8 mouse cellular contexts compared by ENCODE assay signal in the genomic region with DNA sequence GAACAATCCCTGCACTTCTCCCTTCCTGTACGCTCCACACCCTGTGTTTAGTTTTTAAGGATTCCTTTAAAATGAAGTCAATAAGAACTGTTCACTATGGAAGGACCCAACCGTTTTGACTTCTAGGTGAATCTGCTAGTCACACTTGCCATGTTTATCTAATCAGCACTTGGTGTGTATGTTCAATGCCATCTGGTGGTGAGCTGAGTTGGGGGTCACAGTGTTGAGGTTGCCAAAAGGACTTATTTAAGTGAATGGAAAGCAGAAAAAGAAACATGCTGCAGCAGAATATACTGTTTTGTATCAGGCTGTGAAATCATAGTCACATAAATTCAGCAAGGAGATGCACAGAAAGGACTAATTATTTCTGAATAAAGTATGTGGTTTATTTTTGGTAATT. TPM values are rescaled to one million over a fixed set of nuclear protein-coding genes. Genes with fewer than 3 reads are reported as not detected.
DNase-seq lines count a peak whose midpoint lies in the region; ATAC-seq and TF ChIP-seq lines count a peak whose summit lies in the region.

No protein-coding gene starts in this region.

- H3K27me3 ChIP-seq in hindbrain, postnatal 0 days (ENCODE audit: insufficient read depth, low read length): no peaks in the 10 kb centered on the region
- no peaks in the 10 kb centered on the region for H3K27me3 ChIP-seq in hindbrain, embryonic 12.5 days

- H3K9me3 ChIP-seq in hindbrain, postnatal 0 days (ENCODE audit: low read length): no peaks in the 10 kb centered on the region
- peaks cover 7% of the 10 kb centered on the region; the same call in 1 of the 2 replicates for H3K9me3 ChIP-seq in hindbrain, embryonic 12.5 days (replicated peaks)

- TF ChIP-seq CTCF in hindbrain, postnatal 0 days (IDR thresholded peaks at IDR 0.05; ENCODE audit: low read depth): peak; percentile 57
- peak; percentile 21; the same call in 1 of the 2 replicates for TF ChIP-seq CTCF in brain, embryonic 14.5 days (IDR thresholded peaks at IDR 0.05; ENCODE audit: borderline replicate concordance, extremely low read depth, insufficient read depth, insufficient read length)

- no peaks in the 10 kb centered on the region for H3K4me1 ChIP-seq in hindbrain, postnatal 0 days (ENCODE audit: insufficient read depth, low read length)
- H3K4me1 ChIP-seq in hindbrain, embryonic 12.5 days: no peaks in the 10 kb centered on the region

- no peak overlapping the region for H3K4me3 ChIP-seq in hindbrain, postnatal 0 days (ENCODE audit: low read length)
- H3K4me3 ChIP-seq in hindbrain, embryonic 12.5 days: no peak overlapping the region

- TF ChIP-seq POLR2A in brain, embryonic 14.5 days (IDR thresholded peaks at IDR 0.05; ENCODE audit: borderline replicate concordance, extremely low read depth, insufficient read depth, insufficient read length, poor library complexity, severe bottlenecking): no peak

- no peak for ATAC-seq in hindbrain, postnatal 0 days
- ATAC-seq in hindbrain, embryonic 12.5 days (ENCODE audit: low FRiP score): no peak
- ATAC-seq in megakaryocyte-erythroid progenitor cell, adult 5-6 weeks (replicated peaks; ENCODE audit: low FRiP score, low TSS enrichment, poor library complexity, severe bottlenecking): peak; percentile 82

- WGBS in hindbrain, postnatal 0 days: 59% methylated on average over 2 of the region's 2 CpGs
- WGBS in hindbrain, embryonic 12.5 days: 74% methylated on average over 2 of the region's 2 CpGs

- no peak overlapping the region for H3K9ac ChIP-seq in hindbrain, postnatal 0 days (replicated peaks; ENCODE audit: low read length)
- H3K9ac ChIP-seq in hindbrain, embryonic 12.5 days: no peak overlapping the region

- H3K4me2 ChIP-seq in hindbrain, postnatal 0 days (ENCODE audit: low read depth, low read length): no peak overlapping the region
- H3K4me2 ChIP-seq in hindbrain, embryonic 12.5 days (replicated peaks): no peak overlapping the region

- H3K36me3 ChIP-seq in hindbrain, postnatal 0 days (ENCODE audit: insufficient read depth, low read length): no peaks in the 10 kb centered on the region
- H3K36me3 ChIP-seq in hindbrain, embryonic 12.5 days: no peaks in the 10 kb centered on the region

- DNase-seq in hindbrain, postnatal 0 days (ENCODE audit: low spot score): peak; percentile 50
- peak; percentile 27 to 39 for DNase-seq in B cell, adult 2 months
- DNase-seq in brain, embryonic 14.5 days (ENCODE audit: low read depth): peak; percentile 75
- DNase-seq in right cerebral cortex, postnatal 14 days: no peak
- DNase-seq in cerebellum, adult 9-10 months: no peak
- no peak for DNase-seq in frontal cortex, postnatal 25 days (ENCODE audit: low spot score in 2 of 2)

- no peak overlapping the region for H3K27ac ChIP-seq in hindbrain, postnatal 0 days
- no peak overlapping the region for H3K27ac ChIP-seq in hindbrain, embryonic 12.5 days

RNA-seq across cellular contexts. Expression of a gene that starts 12.2 kb away (rescaled TPM):
- total RNA-seq in hindbrain, postnatal 0 days (2014; rRNA removed): 83.3 and 93.3 TPM in 2 replicates
- 111 TPM in 2 replicates for polyA plus RNA-seq in hindbrain, postnatal 0 days (2015; fragmentation: Nextera tagmentation; extraction: Ambion mirVana)
- 154 and 156 TPM in 2 replicates for polyA plus RNA-seq in hindbrain, embryonic 12.5 days (2016; fragmentation: Nextera tagmentation; extraction: Ambion mirVana)
- 103 and 113 TPM in 2 replicates for polyA plus RNA-seq in brain, embryonic 14.5 days (2012; rRNA removed)
- 114 and 178 TPM in 2 replicates for total RNA-seq in megakaryocyte-erythroid progenitor cell, adult 5-6 weeks (2014; fragmentation: Nextera tagmentation)
- total RNA-seq in megakaryocyte-erythroid progenitor cell, adult 5-6 weeks (2017): 143 and 175 TPM in 2 replicates

Comparison
In these comparisons a context has a peak if more than half of its experiments do, and no peak if none do; other contexts are left out.
1. DNase-seq: peak in hindbrain, postnatal 0 days (single experiment), B cell, adult 2 months (2 of 2) and brain, embryonic 14.5 days (single experiment); none in right cerebral cortex, postnatal 14 days (single experiment), cerebellum, adult 9-10 months (single experiment) and frontal cortex, postnatal 25 days (0 of 2).